Mouse (Mus musculus) liver, postnatal 0 days (tissue): ENCODE data around the gene Anapc7. TPM values are rescaled to one million over a fixed set of nuclear protein-coding genes. Genes with fewer than 3 reads are reported as not detected.
"Not testable (repeated sequence)": the region's sequence is repeated elsewhere in the genome, so short reads cannot be mapped to it uniquely, and the experiment has no call there.

Experiments used
- ATAC-seq: fragments of 200-750 bp; cut with Nextera tagmentation; 2 replicates; pipeline ENCODE4 v1.8.0; 2017; ENCODE audit warnings: mild to moderate bottlenecking, moderate library complexity
- DNase-seq: peaks from one replicate; pipeline ENCODE4 v3.0.0-alpha.2; 2016
- H3K27ac ChIP-seq: fragments of 300-500 bp; sonication (generic); 2 replicates; pipeline ENCODE4 v1.5.1; 2014; ENCODE audit warnings: antibody characterized with exemption, moderate library complexity, mild to moderate bottlenecking, low read depth
- H3K27me3 ChIP-seq: fragments of 300-500 bp; sonication (generic); 2 replicates; pipeline ENCODE4 v1.6.1; 2014; ENCODE audit warnings: low read length, control low read depth, mixed read lengths; ENCODE audit not compliant: insufficient read depth
- H3K36me3 ChIP-seq: fragments of 300-500 bp; sonication (generic); replicated peaks from 2 replicates; pipeline ENCODE4 v1.6.1; 2014; ENCODE audit warnings: mild to moderate bottlenecking, control low read depth, low read length, moderate library complexity, mixed read lengths; ENCODE audit not compliant: insufficient read depth
- H3K4me1 ChIP-seq: fragments of 300-500 bp; sonication (generic); 2 replicates; pipeline ENCODE4 v1.6.1; 2014; ENCODE audit warnings: antibody characterized with exemption, mild to moderate bottlenecking, control low read depth; ENCODE audit not compliant: insufficient read depth
- H3K4me2 ChIP-seq: fragments of 300-500 bp; sonication (generic); 2 replicates; pipeline ENCODE4 v1.6.1; 2014; ENCODE audit warnings: low read depth, mild to moderate bottlenecking, low read length, moderate library complexity, mixed read lengths
- H3K4me3 ChIP-seq: fragments of 300-500 bp; sonication (generic); 2 replicates; pipeline ENCODE4 v1.5.1; 2014; ENCODE audit warnings: low read depth, low read length
- H3K9ac ChIP-seq: fragments of 300-500 bp; sonication (generic); replicated peaks from 2 replicates; pipeline ENCODE4 v1.6.1; 2014; ENCODE audit warnings: mild to moderate bottlenecking, moderate library complexity
- H3K9me3 ChIP-seq: fragments of 300-500 bp; sonication (generic); 2 replicates; pipeline ENCODE4 v1.6.1; 2016; ENCODE audit warnings: mild to moderate bottlenecking, control low read depth, low read length, mixed read lengths
- CTCF ChIP-seq: sonication (generic); IDR thresholded peaks from 2 replicates; pipeline ENCODE4 v1.5.1; 2016; ENCODE audit warnings: antibody characterized with exemption, low read depth
- EP300 ChIP-seq: IDR thresholded peaks from 2 replicates; pipeline ENCODE4 v1.6.1; 2016; ENCODE audit warnings: antibody characterized with exemption, low read depth, mild to moderate bottlenecking
- WGBS: fragments of 180-500 bp; shearing (Covaris S2); extraction: QIAGEN DNeasy Blood & Tissue Kit; methylation state at CpG from one replicate; pipeline ENCODE4 v1.1.7; 2014; ENCODE audit not compliant: insufficient replicate concordance; 5-methylcytosine and 5-hydroxymethylcytosine counted together
- polyA plus RNA-seq: library from polyadenylated mRNA; unstranded; fragments of >200 nt; fragmentation: Nextera tagmentation; extraction: Ambion mirVana; gene quantifications from 2 replicates; pipeline ENCODE4 v1.2.1, GENCODE M21; 2015

The Anapc7 gene
- polyA plus RNA-seq, 1 experiment from 2014 or later: 11.8 TPM

DNA sequence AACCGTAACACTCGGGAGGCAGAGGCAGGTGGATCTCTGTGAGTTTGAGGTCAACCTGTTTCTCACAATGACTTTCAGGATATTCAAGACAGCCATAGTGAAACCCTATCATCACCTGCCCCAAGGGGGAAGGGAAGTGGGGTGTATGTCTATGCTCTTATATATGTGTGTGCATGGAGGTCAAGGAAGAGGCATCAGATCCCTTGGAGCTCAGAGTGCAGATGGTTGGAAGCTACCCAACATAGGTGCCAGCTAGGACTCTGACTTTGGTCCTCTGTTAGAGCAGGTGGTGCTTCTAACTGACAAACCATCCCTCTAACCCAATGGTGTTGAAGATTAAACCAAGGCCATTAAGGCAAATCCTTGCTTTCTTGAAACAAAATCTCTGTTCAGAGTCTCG lies 56.0 kb downstream of the Anapc7 start:
- ATAC-seq (no peak), DNase-seq (no peak)
- Histone ChIP-seq H3K4me2 (no peak overlapping the region), H3K4me1 (peaks cover 6% of the 10 kb centered on the region; the same call in 1 of the 2 replicates), H3K9ac (no peak overlapping the region), H3K36me3 (peaks cover 46% of the 10 kb centered on the region), H3K27ac (no peak overlapping the region), H3K4me3 (no peak overlapping the region), H3K27me3 (no peaks in the 10 kb centered on the region), H3K9me3 (no peaks in the 10 kb centered on the region)
- WGBS: 87% methylated on average over 3 of the region's 3 CpGs
- TF ChIP-seq CTCF (no peak), EP300 (no peak)

DNA sequence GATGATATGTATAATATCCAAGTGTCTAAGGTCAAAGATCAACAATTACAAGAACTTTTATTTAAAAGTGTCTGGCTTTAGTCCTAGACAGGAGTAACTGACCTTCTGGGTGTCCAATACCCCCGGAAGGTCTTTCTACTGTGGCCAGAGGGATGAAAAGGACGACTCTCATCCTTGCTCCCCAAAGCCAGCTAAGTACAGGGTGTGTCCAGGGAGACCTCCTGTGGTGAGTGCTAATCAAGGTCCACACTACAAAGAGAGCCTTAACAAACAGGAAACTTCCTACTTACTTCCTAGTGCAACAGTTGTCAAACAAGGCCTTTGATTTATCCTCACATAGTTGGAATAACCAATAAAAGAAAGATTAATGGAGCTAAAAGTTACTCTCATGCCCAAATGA lies 57.6 kb downstream of the Anapc7 start:
- no peak overlapping the region for H3K27ac ChIP-seq

DNA sequence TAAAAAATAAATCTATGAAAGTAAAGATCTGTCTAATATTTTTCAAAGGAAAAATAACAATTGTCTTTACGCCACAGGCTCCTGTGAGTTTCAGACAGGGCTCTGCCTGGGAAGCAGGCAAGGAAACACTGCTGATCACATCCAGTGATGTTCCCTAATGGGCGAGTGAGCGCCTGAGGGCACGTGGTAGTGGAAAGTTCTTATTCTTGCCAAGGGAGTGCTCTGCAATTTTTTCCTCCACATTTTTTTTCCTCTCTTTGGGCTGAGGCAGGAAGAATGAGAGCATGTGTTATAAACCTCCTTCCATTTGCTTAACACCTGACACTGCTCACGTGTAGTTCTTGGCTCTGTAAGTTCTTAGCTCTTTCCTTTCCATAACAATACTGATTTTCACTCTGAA lies 60.4 kb downstream of the Anapc7 start:
- TF ChIP-seq CTCF (no peak), EP300 (no peak)
- DNase-seq (no peak), ATAC-seq (no peak)
- Histone ChIP-seq H3K9ac (no peak overlapping the region), H3K9me3 (no peaks in the 10 kb centered on the region), H3K4me1 (no peaks in the 10 kb centered on the region), H3K27me3 (no peaks in the 10 kb centered on the region), H3K4me2 (no peak overlapping the region), H3K4me3 (no peak overlapping the region), H3K36me3 (peaks cover 73% of the 10 kb centered on the region), H3K27ac (no peak overlapping the region)
- 85% methylated on average over 5 of the region's 5 CpGs for WGBS

More for the DNA sequence above, 57.6 kb downstream of the Anapc7 start:
- 72% methylated on average over 2 of the region's 2 CpGs for WGBS
- no peak overlapping the region for H3K4me2 ChIP-seq
- ATAC-seq (no peak), DNase-seq (no peak)
- no peak overlapping the region for H3K9ac ChIP-seq
- TF ChIP-seq CTCF: no peak
- peaks cover 56% of the 10 kb centered on the region for H3K36me3 ChIP-seq
- H3K9me3 ChIP-seq: no peaks in the 10 kb centered on the region
- H3K4me1 ChIP-seq: peaks cover 6% of the 10 kb centered on the region; the same call in 1 of the 2 replicates
- no peak overlapping the region for H3K4me3 ChIP-seq
- H3K27me3 ChIP-seq: no peaks in the 10 kb centered on the region

DNA sequence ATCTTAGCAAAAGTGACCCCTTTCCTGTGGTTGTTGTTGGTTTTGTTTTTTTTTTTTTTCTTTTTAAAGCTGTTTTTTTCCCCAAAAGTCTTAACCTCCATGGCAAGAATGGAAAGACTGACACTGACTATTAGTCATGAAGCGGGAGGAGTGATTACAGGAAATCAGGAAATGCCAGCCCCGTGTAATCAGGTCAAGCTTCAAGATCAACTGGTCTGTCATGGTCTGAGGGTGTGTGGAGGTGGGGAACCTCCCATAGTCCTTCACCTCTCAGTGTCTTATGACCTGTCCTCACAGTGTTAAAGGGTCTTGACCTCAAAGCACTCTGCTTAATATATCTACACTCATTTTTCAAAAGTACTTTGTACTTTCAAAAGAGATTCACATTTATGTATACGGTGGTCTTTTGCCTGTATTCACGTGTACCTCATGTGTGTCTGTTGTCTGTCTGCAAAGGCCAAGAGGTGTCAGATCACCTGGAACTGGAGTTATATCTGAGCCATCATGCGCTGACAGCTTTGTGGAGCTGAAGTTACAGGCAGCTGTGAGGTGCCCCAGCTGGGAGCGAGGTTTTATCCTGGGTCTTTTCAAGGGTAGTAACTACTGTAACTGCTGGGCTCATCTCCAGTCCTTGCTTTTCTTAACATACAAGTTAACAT lies 61.4 kb downstream of the Anapc7 start:
- Histone ChIP-seq H3K36me3 (peaks cover 64% of the 10 kb centered on the region), H3K4me1 (no peaks in the 10 kb centered on the region), H3K9me3 (no peaks in the 10 kb centered on the region), H3K27ac (no peak overlapping the region), H3K4me2 (no peak overlapping the region), H3K27me3 (no peaks in the 10 kb centered on the region), H3K9ac (no peak overlapping the region), H3K4me3 (no peak overlapping the region)
- TF ChIP-seq CTCF: no peak
- no peak for TF ChIP-seq EP300
- no peak for ATAC-seq
- DNase-seq: no peak
- WGBS: 80% methylated on average over 6 of the region's 6 CpGs

DNA sequence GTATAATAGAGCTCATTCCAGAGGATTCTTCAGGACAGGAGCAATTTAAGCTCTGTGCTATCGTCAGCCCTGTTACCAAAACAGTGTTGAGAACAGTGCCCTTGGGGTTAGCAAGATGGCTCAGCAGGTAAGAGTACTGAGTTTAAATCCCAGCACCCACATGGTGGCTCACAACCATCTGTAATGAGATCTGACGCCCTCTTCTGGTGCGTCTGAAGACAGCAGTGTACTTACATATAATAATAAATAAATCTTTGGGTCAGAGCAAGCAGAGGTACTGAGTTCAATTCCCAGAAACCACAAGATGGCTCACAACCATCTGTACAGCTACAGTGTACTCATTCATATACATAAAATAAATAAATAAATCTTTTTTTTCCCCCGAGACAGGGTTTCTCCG lies 64.8 kb downstream of the Anapc7 start:
- H3K4me3 ChIP-seq, ATAC-seq, H3K4me2 ChIP-seq, H3K27me3 ChIP-seq, H3K4me1 ChIP-seq, H3K27ac ChIP-seq, H3K9ac ChIP-seq, H3K9me3 ChIP-seq, DNase-seq: not testable (repeated sequence)
- TF ChIP-seq CTCF: 0 out of 2 replicates have a peak, but pooled peaks have one; percentile 14
- H3K36me3 ChIP-seq: peaks cover 69% of the 10 kb centered on the region
- WGBS: 78% methylated on average over 5 of the region's 5 CpGs

DNA sequence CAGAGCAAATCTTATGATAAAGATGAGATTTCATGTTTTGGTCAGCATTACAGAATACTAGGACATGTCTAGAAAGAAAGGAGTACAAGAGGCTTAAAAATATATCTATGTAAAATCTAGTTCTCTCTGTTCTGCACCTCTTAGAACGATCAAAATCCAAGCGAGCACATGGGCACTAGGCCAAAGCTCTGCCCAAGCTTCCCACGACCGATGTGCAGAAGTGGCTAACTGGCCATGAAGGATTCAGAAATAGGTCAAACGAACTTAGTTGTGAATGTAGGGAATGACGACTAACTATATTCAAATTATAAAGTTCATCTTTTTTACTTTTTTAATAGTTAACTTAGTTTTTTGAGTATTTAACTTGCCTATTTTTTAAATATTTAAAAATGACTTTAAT lies 66.3 kb downstream of the Anapc7 start:
- Histone ChIP-seq H3K36me3 (peaks cover 69% of the 10 kb centered on the region), H3K4me3 (no peak overlapping the region), H3K9me3 (no peaks in the 10 kb centered on the region), H3K9ac (no peak overlapping the region), H3K27ac (no peak overlapping the region), H3K4me2 (no peak overlapping the region), H3K4me1 (no peaks in the 10 kb centered on the region), H3K27me3 (no peaks in the 10 kb centered on the region)
- DNase-seq (no peak), ATAC-seq (no peak)
- TF ChIP-seq CTCF (no peak), EP300 (no peak)
- 81% methylated on average over 6 of the region's 6 CpGs for WGBS
